10 mouse cellular contexts compared by ENCODE assay signal in the genomic region with DNA sequence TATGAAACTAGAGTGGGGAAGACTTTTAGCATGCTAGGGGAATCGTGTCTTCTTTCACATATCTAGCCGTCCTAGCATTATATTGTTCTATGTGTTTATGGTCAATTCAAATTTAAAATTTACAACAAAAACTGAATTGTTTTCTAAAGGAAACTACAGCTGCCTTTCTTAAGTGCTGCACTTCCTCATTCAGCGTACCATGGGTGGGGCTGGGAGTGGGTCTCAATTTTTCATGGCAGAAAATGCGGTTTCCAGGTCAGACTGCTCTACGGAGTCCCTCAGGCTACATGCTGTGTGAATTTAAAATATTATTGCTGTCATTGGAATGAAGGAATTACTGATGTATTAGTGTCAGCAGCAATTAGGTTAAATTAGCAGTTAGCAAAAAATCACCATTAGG. TPM values are rescaled to one million over a fixed set of nuclear protein-coding genes. Genes with fewer than 3 reads are reported as not detected.
A peak's percentile ranks its signal among the peaks of the same experiment; 100 is the strongest.
DNase-seq lines count a peak whose midpoint lies in the region; ATAC-seq and TF ChIP-seq lines count a peak whose summit lies in the region.
"Had no signal": no experiment of that assay in that cellular context is flagged by ENCODE, and none has a peak within 500 bp of the region (broad histone marks: within the 10 kb centered on the region; RNA-seq: fewer than 3 reads in every experiment).

No protein-coding gene starts in this region.

- H3K9me3 ChIP-seq in lung, embryonic 14.5 days (ENCODE audit: low read depth, low read length): no peaks in the 10 kb centered on the region
- H3K9me3 ChIP-seq in intestine, postnatal 0 days (ENCODE audit: control insufficient read depth): no peaks in the 10 kb centered on the region
- H3K9me3 ChIP-seq: hindbrain, embryonic 10.5 days; limb, embryonic 15.5 days had no signal

- WGBS in lung, embryonic 14.5 days: 72% methylated on average over 5 of the region's 5 CpGs
- 37% methylated on average over 5 of the region's 5 CpGs for WGBS in lung, adult 2 months
- WGBS in intestine, postnatal 0 days: 29% methylated on average over 5 of the region's 5 CpGs

- H3K4me3 ChIP-seq in lung, embryonic 14.5 days (ENCODE audit: low read depth, low read length): no peak overlapping the region
- no peak overlapping the region for H3K4me3 ChIP-seq in lung, adult 2 months (replicated peaks; ENCODE audit: extremely low read depth, low read depth, low read length)
- H3K4me3 ChIP-seq in bone marrow macrophage, adult 2 months (ENCODE audit: insufficient read depth, low read length): peak overlapping the region; percentile 42
- H3K4me3 ChIP-seq in intestine, postnatal 0 days (ENCODE audit: low read depth, low read length): no peak overlapping the region
- H3K4me3 ChIP-seq: hindbrain, embryonic 10.5 days; limb, embryonic 15.5 days had no signal

- no peak for TF ChIP-seq CTCF in lung, embryonic 14.5 days (IDR thresholded peaks at IDR 0.05; ENCODE audit: low read depth)
- no peak for TF ChIP-seq CTCF in lung, adult 2 months (IDR thresholded peaks at IDR 0.05; ENCODE audit: insufficient read depth, low read length)
- TF ChIP-seq CTCF in bone marrow macrophage, adult 2 months (IDR thresholded peaks at IDR 0.05; ENCODE audit: low read depth, low read length): no peak
- no peak for TF ChIP-seq CTCF in intestine, postnatal 0 days (IDR thresholded peaks at IDR 0.05; ENCODE audit: low read depth)

- no peak for TF ChIP-seq POLR2A in lung, adult 2 months (IDR thresholded peaks at IDR 0.05; ENCODE audit: borderline replicate concordance, extremely low read depth, low read depth, low read length)
- no peak for TF ChIP-seq POLR2A in bone marrow macrophage, adult 2 months (IDR thresholded peaks at IDR 0.05; ENCODE audit: borderline replicate concordance, low read depth, low read length)

- 0 out of 2 replicates have a peak, but pooled peaks cover 5% of the 10 kb centered on the region for H3K4me1 ChIP-seq in lung, embryonic 14.5 days (ENCODE audit: insufficient read depth)
- H3K4me1 ChIP-seq in lung, adult 2 months (ENCODE audit: control insufficient read depth, insufficient read depth, low read length): peaks cover 17% of the 10 kb centered on the region
- H3K4me1 ChIP-seq in bone marrow macrophage, adult 2 months (ENCODE audit: control insufficient read depth, insufficient read depth, low read length): peaks cover 28% of the 10 kb centered on the region
- H3K4me1 ChIP-seq in intestine, postnatal 0 days (replicated peaks; ENCODE audit: control insufficient read depth, insufficient read depth, low read length): peaks cover 7% of the 10 kb centered on the region
- H3K4me1 ChIP-seq: limb, embryonic 15.5 days had no signal

- DNase-seq in lung, embryonic 14.5 days: no peak
- DNase-seq in lung, adult 2 months: no peak
- DNase-seq in right cerebral cortex, adult 18-20 months: no peak
- DNase-seq in frontal cortex, postnatal 25 days (ENCODE audit: low spot score in 2 of 2): no peak

- H3K4me2 ChIP-seq in lung, embryonic 14.5 days: no peak overlapping the region
- peak overlapping the region; percentile 28; the same call in 1 of the 2 replicates for H3K4me2 ChIP-seq in intestine, postnatal 0 days (replicated peaks; ENCODE audit: low read depth)
- H3K4me2 ChIP-seq: limb, embryonic 15.5 days had no signal

- ATAC-seq in lung, embryonic 14.5 days (ENCODE audit: insufficient read depth): no peak
- no peak for ATAC-seq in intestine, postnatal 0 days
- ATAC-seq in monocyte, adult 5-6 weeks (replicated peaks; ENCODE audit: insufficient number of reproducible peaks, low FRiP score, low TSS enrichment, poor library complexity, severe bottlenecking): peak; percentile 38; the same call in 1 of the 2 replicates
- ATAC-seq: activated CD4-positive, CD25-positive, alpha-beta regulatory T cell, adult 4 months had no signal

- H3K27ac ChIP-seq in lung, embryonic 14.5 days (ENCODE audit: low read depth): peak overlapping the region; percentile 54; the same call in 1 of the 2 replicates
- peak overlapping the region; percentile 94 for H3K27ac ChIP-seq in bone marrow macrophage, adult 2 months (ENCODE audit: insufficient read depth, low read depth, low read length)
- H3K27ac ChIP-seq in intestine, postnatal 0 days (ENCODE audit: low read depth, low read length): peak overlapping the region; percentile 63
- H3K27ac ChIP-seq: hindbrain, embryonic 10.5 days; limb, embryonic 15.5 days had no signal

- H3K9ac ChIP-seq in lung, embryonic 14.5 days: no peak overlapping the region
- no peak overlapping the region for H3K9ac ChIP-seq in intestine, postnatal 0 days (ENCODE audit: low read depth, low read length)
- H3K9ac ChIP-seq: limb, embryonic 15.5 days had no signal

- 0 out of 2 replicates have a peak, but pooled peaks cover 5% of the 10 kb centered on the region for H3K36me3 ChIP-seq in lung, embryonic 14.5 days (ENCODE audit: insufficient read depth)
- peaks cover 13% of the 10 kb centered on the region; the same call in 1 of the 2 replicates for H3K36me3 ChIP-seq in intestine, postnatal 0 days (ENCODE audit: control insufficient read depth, insufficient read depth)

- H3K27me3 ChIP-seq in lung, embryonic 14.5 days (ENCODE audit: insufficient read depth, low read length): no peaks in the 10 kb centered on the region
- no peaks in the 10 kb centered on the region for H3K27me3 ChIP-seq in intestine, postnatal 0 days (replicated peaks; ENCODE audit: control insufficient read depth, insufficient read depth, low read length)
- H3K27me3 ChIP-seq: limb, embryonic 15.5 days had no signal

RNA-seq across cellular contexts. Expression of gene Synj1, which starts 15.6 kb away (rescaled TPM):
- polyA plus RNA-seq in lung, embryonic 14.5 days (2014; fragmentation: Nextera tagmentation; extraction: Ambion mirVana): 15.2 and 17.6 TPM in 2 replicates
- 35.8 and 42.2 TPM in 2 replicates for polyA plus RNA-seq in lung, adult 2 months (2012; rRNA removed)
- polyA plus RNA-seq in bone marrow macrophage, adult 2 months (2012; ENCODE audit: insufficient read depth, insufficient read length, missing spikeins): 91.7 and 118 TPM in 2 replicates
- 15.8 and 16.6 TPM in 2 replicates for polyA plus RNA-seq in intestine, postnatal 0 days (2015; fragmentation: Nextera tagmentation; extraction: Ambion mirVana)
- 46.1 to 103 TPM (median 74.0 TPM) in 3 replicates for total RNA-seq in monocyte, adult 5-6 weeks (2017)

RNA-seq across cellular contexts. Expression of gene Paxbp1, which starts 48.8 kb away (rescaled TPM):
- 62.4 and 66.4 TPM in 2 replicates for polyA plus RNA-seq in lung, embryonic 14.5 days (2014; fragmentation: Nextera tagmentation; extraction: Ambion mirVana)
- 12.2 and 21.7 TPM in 2 replicates for polyA plus RNA-seq in lung, adult 2 months (2012; rRNA removed)
- 91.7 and 108 TPM in 2 replicates for polyA plus RNA-seq in bone marrow macrophage, adult 2 months (2012; ENCODE audit: insufficient read depth, insufficient read length, missing spikeins)
- polyA plus RNA-seq in intestine, postnatal 0 days (2015; fragmentation: Nextera tagmentation; extraction: Ambion mirVana): 17.3 and 19.1 TPM in 2 replicates
- total RNA-seq in monocyte, adult 5-6 weeks (2017): 135 to 183 TPM (median 160 TPM) in 3 replicates
